ENCODE assay signal across 14 mouse cellular contexts in the genomic region with DNA sequence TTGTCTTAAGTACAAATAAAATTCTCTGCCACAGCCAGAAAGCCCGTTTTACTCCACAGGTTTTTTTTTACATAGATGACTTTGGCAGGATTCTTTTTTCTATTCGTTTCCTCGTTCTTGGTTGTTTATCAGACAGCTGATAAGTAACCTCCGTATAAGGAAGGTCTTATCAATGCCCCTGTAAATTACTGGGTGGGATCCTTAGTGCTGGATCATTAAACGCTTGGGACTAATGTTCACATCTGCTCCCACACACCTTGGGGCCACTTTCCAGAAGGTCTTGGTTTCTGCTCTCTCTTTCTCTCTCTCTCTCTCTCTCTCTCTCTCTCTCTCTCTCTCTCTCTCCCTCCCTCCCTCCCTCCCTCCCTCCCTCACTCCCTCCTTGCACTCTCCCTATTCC.
"Had no signal": no experiment of that assay in that cellular context is flagged by ENCODE, and none has a peak within 500 bp of the region (broad histone marks: within the 10 kb centered on the region; RNA-seq: fewer than 3 reads in every experiment).

No protein-coding gene starts in this region.

- H3K4me3 ChIP-seq: hindbrain, embryonic 15.5 days; left cerebral cortex, adult 2 months; limb, embryonic 10.5 days; midbrain, embryonic 10.5 days; neural tube, embryonic 12.5 days had no signal

- DNase-seq: kidney, adult 8-10 months; kidney, postnatal 25 days; lung, adult 2 months; lung, postnatal 36 days; midbrain, embryonic 14.5 days; spleen, adult 18-20 months; thymus, adult 18-20 months; thymus, postnatal 14 days had no signal

- H3K27ac ChIP-seq: hindbrain, embryonic 15.5 days; left cerebral cortex, adult 2 months; limb, embryonic 10.5 days; midbrain, embryonic 10.5 days; neural tube, embryonic 12.5 days had no signal

- H3K36me3 ChIP-seq: hindbrain, embryonic 15.5 days; limb, embryonic 10.5 days; midbrain, embryonic 10.5 days; neural tube, embryonic 12.5 days had no signal

- H3K9me3 ChIP-seq: hindbrain, embryonic 15.5 days; limb, embryonic 10.5 days; midbrain, embryonic 10.5 days; neural tube, embryonic 12.5 days had no signal

- H3K27me3 ChIP-seq: hindbrain, embryonic 15.5 days; neural tube, embryonic 12.5 days had no signal

- ATAC-seq: lung, postnatal 0 days had no signal

- H3K4me1 ChIP-seq: hindbrain, embryonic 15.5 days; midbrain, embryonic 10.5 days; neural tube, embryonic 12.5 days had no signal

- H3K4me2 ChIP-seq: hindbrain, embryonic 15.5 days; neural tube, embryonic 12.5 days had no signal

- H3K9ac ChIP-seq: hindbrain, embryonic 15.5 days; neural tube, embryonic 12.5 days had no signal
